Comparison of ENCODE assay signal across 8 mouse cellular contexts in genomic region chr1:35839446-35839845, GRCm38 (mm10).
DNase-seq lines count a peak whose midpoint lies in the region; TF ChIP-seq lines count a peak whose summit lies in the region.

No protein-coding gene starts in this region.

- H3K27ac ChIP-seq in left cerebral cortex, adult 2 months = no peak overlapping the region

- DNase-seq in left cerebral cortex, adult 2 months (ENCODE audit: extremely low spot score in 1 of 2, low spot score in 2 of 2) = no peak
- DNase-seq in left cerebral cortex, postnatal 10 days (ENCODE audit: extremely low spot score in 1 of 2, low spot score in 2 of 2) = no peak
- DNase-seq in MN1 (ENCODE audit: low spot score) = peak; percentile 46
- peak; percentile 12 for DNase-seq in cerebellum, adult 8-10 months
- peak; percentile 88 for DNase-seq in induced T-regulatory cell, adult 2 months (ENCODE audit: low read depth)
- peak; percentile 63 for DNase-seq in mesoderm, embryonic 11.5 days (ENCODE audit: low read depth, low spot score)
- DNase-seq in yolk sac, embryonic 10.5 days (ENCODE audit: low spot score) = peak; percentile 24
- DNase-seq in left cerebral cortex, adult 9 months (ENCODE audit: low spot score in 2 of 2) = no peak

- peak; percentile 42 for TF ChIP-seq CTCF in left cerebral cortex, adult 2 months (IDR thresholded peaks at IDR 0.05)

- intact Hi-C loops in left cerebral cortex, adult 2 months (cut with DNase I) = loop anchor here (5.0 kb wide), 1 partner anchor 298 kb away; no protein-coding TSS in a partner anchor
- intact Hi-C loops in left cerebral cortex, postnatal 10 days (cut with DNase I) = no loop called here

- no peak overlapping the region for H3K4me3 ChIP-seq in left cerebral cortex, adult 2 months

Comparison
In these comparisons a context has a peak if more than half of its experiments do, and no peak if none do; other contexts are left out.
1. DNase-seq: peak in MN1 (single experiment), cerebellum, adult 8-10 months (single experiment), induced T-regulatory cell, adult 2 months (single experiment), mesoderm, embryonic 11.5 days (single experiment) and yolk sac, embryonic 10.5 days (single experiment); none in left cerebral cortex, adult 2 months (0 of 2), left cerebral cortex, postnatal 10 days (0 of 2) and left cerebral cortex, adult 9 months (0 of 2).